Mouse (Mus musculus): ENCODE results near the gene Pgm2l1.

Gene Pgm2l1

GRCm38 (mm10) chr7:100272369-100272768 is 45.2 kb downstream of the Pgm2l1 start:
- Histone ChIP-seq H3K9me3 (ENCODE audit: low read length) (no peaks in the 10 kb centered on the region), H3K4me1 (replicated peaks; ENCODE audit: low read depth, low read length) (no peaks in the 10 kb centered on the region), H3K4me3 (replicated peaks; ENCODE audit: low read length) (no peak overlapping the region), H3K27me3 (ENCODE audit: insufficient read depth, low read length) (no peaks in the 10 kb centered on the region), H3K36me3 (ENCODE audit: insufficient read depth, low read length) (no peaks in the 10 kb centered on the region)
- TF ChIP-seq CTCF (conservative IDR thresholded peaks at IDR 0.05; ENCODE audit: low read length) = no peak
- no peak for TF ChIP-seq NANOG (IDR thresholded peaks at IDR 0.05; ENCODE audit: borderline replicate concordance, low read length)
- TF ChIP-seq POU5F1 (IDR thresholded peaks at IDR 0.05; ENCODE audit: borderline replicate concordance, low read length) = no peak

GRCm38 (mm10) chr7:100274507-100274906 is 47.3 kb downstream of the Pgm2l1 start:
- H3K9me3 ChIP-seq (ENCODE audit: low read length) = no peaks in the 10 kb centered on the region
- H3K4me3 ChIP-seq (replicated peaks; ENCODE audit: low read length) = no peak overlapping the region
- no peaks in the 10 kb centered on the region for H3K27me3 ChIP-seq (ENCODE audit: insufficient read depth, low read length)
- no peaks in the 10 kb centered on the region for H3K36me3 ChIP-seq (ENCODE audit: insufficient read depth, low read length)
- no peaks in the 10 kb centered on the region for H3K4me1 ChIP-seq (replicated peaks; ENCODE audit: low read depth, low read length)
- TF ChIP-seq CTCF (conservative IDR thresholded peaks at IDR 0.05; ENCODE audit: low read length) (no peak), NANOG (IDR thresholded peaks at IDR 0.05; ENCODE audit: borderline replicate concordance, low read length) (no peak), POU5F1 (IDR thresholded peaks at IDR 0.05; ENCODE audit: borderline replicate concordance, low read length) (no peak)

DNA sequence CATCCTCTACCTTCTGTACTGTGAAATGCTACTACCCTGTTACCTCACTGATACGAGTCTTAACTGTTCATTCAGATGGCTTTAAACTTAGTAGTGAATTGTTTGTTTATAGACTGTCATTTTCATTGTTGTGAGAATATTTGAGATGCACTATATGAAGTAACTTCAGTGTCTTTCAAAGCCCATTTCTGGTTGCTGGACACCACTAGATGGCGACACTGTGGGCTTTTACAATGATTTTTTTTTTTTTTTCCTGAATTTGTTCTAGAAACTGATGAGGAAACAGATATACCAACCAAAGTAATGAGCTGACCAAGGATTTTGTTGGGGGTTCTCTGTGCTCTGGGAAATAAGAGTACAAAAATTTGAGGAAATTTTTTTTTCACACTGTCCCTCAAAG is 49.2 kb downstream of the Pgm2l1 start:
- TF ChIP-seq NANOG (IDR thresholded peaks at IDR 0.05; ENCODE audit: borderline replicate concordance, low read length) (no peak), CTCF (conservative IDR thresholded peaks at IDR 0.05; ENCODE audit: low read length) (peak; percentile 84)

DNA sequence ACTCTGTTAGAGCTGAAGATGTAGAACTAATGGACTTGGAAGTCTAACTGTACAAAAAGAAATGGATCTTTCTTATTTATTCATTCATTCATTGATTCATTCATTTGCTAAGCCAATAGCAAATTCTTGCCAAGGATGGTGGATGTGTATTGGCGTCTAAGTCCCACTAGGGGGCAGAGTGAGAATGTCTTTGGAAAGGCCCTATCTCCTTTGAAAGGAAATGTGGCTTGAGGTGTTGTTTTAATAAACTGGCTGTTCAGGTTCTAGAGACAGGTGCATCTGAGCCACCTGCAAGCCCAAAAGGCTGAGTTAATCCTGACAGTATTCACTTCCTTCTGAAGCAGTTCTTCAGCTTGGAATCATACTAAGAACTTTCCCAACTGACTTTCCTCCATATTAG is 52.6 kb downstream of the Pgm2l1 start:
- no peak for TF ChIP-seq POU5F1 (IDR thresholded peaks at IDR 0.05; ENCODE audit: borderline replicate concordance, low read length)
- TF ChIP-seq CTCF (conservative IDR thresholded peaks at IDR 0.05; ENCODE audit: low read length) = peak; percentile 92
- no peak overlapping the region for H3K4me3 ChIP-seq (replicated peaks; ENCODE audit: low read length)
- 0 out of 2 replicates have a peak, but pooled peaks cover under 1% of the 10 kb centered on the region for H3K4me1 ChIP-seq (replicated peaks; ENCODE audit: low read depth, low read length)
- H3K9me3 ChIP-seq (ENCODE audit: low read length) = no peaks in the 10 kb centered on the region
- peaks cover 15% of the 10 kb centered on the region for H3K27me3 ChIP-seq (ENCODE audit: insufficient read depth, low read length)
- H3K36me3 ChIP-seq (ENCODE audit: insufficient read depth, low read length) = no peaks in the 10 kb centered on the region

More for the DNA sequence above, 49.2 kb downstream of the Pgm2l1 start:
- Histone ChIP-seq H3K9me3 (ENCODE audit: low read length) (no peaks in the 10 kb centered on the region), H3K36me3 (ENCODE audit: insufficient read depth, low read length) (no peaks in the 10 kb centered on the region), H3K4me3 (replicated peaks; ENCODE audit: low read length) (no peak overlapping the region), H3K27me3 (ENCODE audit: insufficient read depth, low read length) (no peaks in the 10 kb centered on the region), H3K4me1 (replicated peaks; ENCODE audit: low read depth, low read length) (no peaks in the 10 kb centered on the region)

GRCm38 (mm10) chr7:100281596-100281995 is 54.4 kb downstream of the Pgm2l1 start:
- Histone ChIP-seq H3K4me1 (replicated peaks; ENCODE audit: low read depth, low read length) (peaks cover 4% of the 10 kb centered on the region; the same call in 1 of the 2 replicates), H3K9me3 (ENCODE audit: low read length) (no peaks in the 10 kb centered on the region), H3K4me3 (replicated peaks; ENCODE audit: low read length) (no peak overlapping the region), H3K36me3 (ENCODE audit: insufficient read depth, low read length) (no peaks in the 10 kb centered on the region), H3K27me3 (ENCODE audit: insufficient read depth, low read length) (peaks cover 30% of the 10 kb centered on the region)
- TF ChIP-seq POU5F1 (IDR thresholded peaks at IDR 0.05; ENCODE audit: borderline replicate concordance, low read length) (no peak), CTCF (conservative IDR thresholded peaks at IDR 0.05; ENCODE audit: low read length) (no peak), NANOG (IDR thresholded peaks at IDR 0.05; ENCODE audit: borderline replicate concordance, low read length) (no peak)

DNA sequence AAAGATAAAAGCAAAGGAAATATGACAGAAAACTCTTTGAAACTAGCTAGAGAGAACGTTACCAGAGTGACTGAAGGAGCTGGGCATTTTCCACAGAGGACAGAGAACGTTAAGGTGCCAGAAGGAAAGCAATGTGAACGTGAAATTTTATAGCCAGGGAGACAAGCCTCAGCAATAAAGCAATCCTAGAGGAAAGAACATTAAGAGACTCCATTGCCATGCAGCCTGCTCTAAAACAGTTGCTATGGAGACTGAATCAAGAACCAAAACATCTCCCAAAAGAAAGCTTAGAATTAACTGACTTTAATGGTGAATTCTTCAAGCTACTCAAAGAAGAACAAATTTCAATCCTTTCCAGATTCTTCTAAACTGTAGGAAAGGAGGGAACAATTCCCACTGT is 56.1 kb downstream of the Pgm2l1 start:
- Histone ChIP-seq H3K9me3 (ENCODE audit: low read length) (no peaks in the 10 kb centered on the region), H3K36me3 (ENCODE audit: insufficient read depth, low read length) (no peaks in the 10 kb centered on the region), H3K4me1 (replicated peaks; ENCODE audit: low read depth, low read length) (peaks cover 17% of the 10 kb centered on the region), H3K4me3 (replicated peaks; ENCODE audit: low read length) (no peak overlapping the region), H3K27me3 (ENCODE audit: insufficient read depth, low read length) (peaks cover 38% of the 10 kb centered on the region)
- TF ChIP-seq POU5F1 (IDR thresholded peaks at IDR 0.05; ENCODE audit: borderline replicate concordance, low read length) = no peak

GRCm38 (mm10) chr7:100285383-100285782 is 58.2 kb downstream of the Pgm2l1 start, which contains the start of gene P4ha3:
TSS of gene P4ha3 (plus strand) at chr7:100285520.
- H3K4me1 ChIP-seq (replicated peaks; ENCODE audit: low read depth, low read length) = peaks cover 28% of the 10 kb centered on the region

DNA sequence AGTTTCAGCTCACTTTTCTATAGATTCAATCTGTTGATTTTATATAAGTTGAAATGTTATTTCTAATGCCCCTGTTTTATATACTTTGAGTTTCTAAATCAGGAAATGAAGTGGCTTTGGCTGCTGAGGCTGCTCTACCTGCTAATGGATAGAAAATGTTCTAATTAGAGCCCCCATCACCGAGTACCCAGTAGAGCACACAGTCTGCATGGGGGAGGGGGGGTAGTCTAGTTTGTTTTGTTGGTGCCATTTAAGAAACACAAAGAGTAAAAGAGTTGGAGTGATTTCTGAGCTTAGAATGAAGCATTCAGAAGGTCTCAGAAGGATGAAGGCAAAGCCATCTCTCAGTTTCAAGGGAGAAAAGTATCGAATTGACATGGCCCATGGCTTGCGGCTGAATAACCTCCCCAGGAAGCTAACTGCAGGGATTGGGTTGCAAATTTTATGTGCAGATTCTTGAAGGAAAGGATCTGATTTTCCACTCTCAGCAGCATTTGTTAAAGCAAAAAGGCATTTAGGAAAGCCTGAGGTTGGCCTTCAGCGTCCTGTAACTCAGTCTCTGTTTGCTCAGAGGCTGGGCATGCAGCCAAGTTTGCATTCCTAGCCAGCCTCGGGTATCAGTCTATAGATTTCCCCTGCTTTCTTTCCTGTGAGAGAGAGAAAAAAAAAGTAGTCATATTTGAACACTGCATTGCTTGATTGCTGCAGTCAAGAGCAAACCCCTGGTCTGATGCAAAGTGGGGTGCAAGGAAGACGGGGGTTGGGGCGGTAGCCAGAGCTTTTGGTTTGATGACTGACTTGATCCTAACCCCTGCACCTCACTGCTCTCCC is 60.8 kb downstream of the Pgm2l1 start:
- no peak for TF ChIP-seq CTCF (conservative IDR thresholded peaks at IDR 0.05; ENCODE audit: low read length)
- TF ChIP-seq NANOG (IDR thresholded peaks at IDR 0.05; ENCODE audit: borderline replicate concordance, low read length) = peak; percentile 75
- TF ChIP-seq POU5F1 (IDR thresholded peaks at IDR 0.05; ENCODE audit: borderline replicate concordance, low read length) = no peak
- Histone ChIP-seq H3K9me3 (ENCODE audit: low read length) (peaks cover 11% of the 10 kb centered on the region), H3K36me3 (ENCODE audit: insufficient read depth, low read length) (no peaks in the 10 kb centered on the region), H3K4me3 (replicated peaks; ENCODE audit: low read length) (peak overlapping the region; percentile 63), H3K27me3 (ENCODE audit: insufficient read depth, low read length) (peaks cover 60% of the 10 kb centered on the region), H3K4me1 (replicated peaks; ENCODE audit: low read depth, low read length) (peaks cover 28% of the 10 kb centered on the region)

More at GRCm38 (mm10) chr7:100285383-100285782, 58.2 kb downstream of the Pgm2l1 start, which contains the start of gene P4ha3:
- peak within 1 kb of the TSS; percentile 82 for H3K4me3 ChIP-seq (replicated peaks; ENCODE audit: low read length)
- TF ChIP-seq CTCF (conservative IDR thresholded peaks at IDR 0.05; ENCODE audit: low read length) (no peak), POU5F1 (IDR thresholded peaks at IDR 0.05; ENCODE audit: borderline replicate concordance, low read length) (no peak), NANOG (IDR thresholded peaks at IDR 0.05; ENCODE audit: borderline replicate concordance, low read length) (no peak)
- H3K9me3 ChIP-seq (ENCODE audit: low read length) = peaks cover 1% of the 10 kb centered on the region; the same call in 1 of the 2 replicates
- H3K36me3 ChIP-seq (ENCODE audit: insufficient read depth, low read length) = no peaks in the 10 kb centered on the region
- H3K27me3 ChIP-seq (ENCODE audit: insufficient read depth, low read length) = peaks cover 56% of the 10 kb centered on the region
